Mouse (Mus musculus): ENCODE measurements at regions not wholly inside any gene's neighbourhood (a gene's known extent, or its start where the extent isn't known, plus 50 kb on each side); places are given as distances from the start of the nearest gene placed in this dataset.

DNA sequence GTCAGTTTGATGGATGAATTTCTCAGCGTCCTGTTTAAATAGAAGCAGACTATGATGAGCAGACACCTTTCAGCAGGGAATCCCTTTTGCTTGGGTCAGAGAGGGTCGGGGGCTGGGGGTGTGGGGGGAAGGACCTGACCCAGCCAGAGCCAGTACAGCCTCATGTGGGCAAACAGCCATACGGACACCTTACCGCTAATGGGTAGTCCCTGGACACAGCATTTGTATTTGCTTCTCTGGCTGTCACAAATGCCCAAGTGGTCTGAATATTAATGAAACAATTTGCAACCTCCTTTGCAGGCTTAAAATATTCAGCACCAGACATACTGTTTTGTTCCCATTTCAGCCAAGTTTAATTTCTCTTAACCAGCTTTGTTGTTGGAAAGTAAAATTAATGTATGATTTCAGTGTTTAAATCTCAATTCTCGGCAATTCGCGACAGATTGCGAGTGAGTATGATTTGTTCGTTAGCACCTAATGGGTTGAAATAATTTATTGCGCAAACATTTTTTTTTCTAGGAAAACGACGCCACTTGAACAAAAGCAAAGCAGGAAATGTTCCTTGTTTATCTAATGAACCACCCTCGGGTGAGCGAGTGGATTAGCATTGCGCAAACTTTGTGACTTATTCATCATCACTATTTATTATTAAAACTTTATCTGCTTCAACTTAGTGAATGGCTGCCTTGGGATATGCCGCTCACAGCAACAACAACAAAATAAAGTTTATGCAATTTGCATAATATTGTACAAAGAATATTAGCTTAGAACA, 166.2 kb downstream of the Cdh26 start:
- DNase-seq (ENCODE audit: low spot score): no peak

DNA sequence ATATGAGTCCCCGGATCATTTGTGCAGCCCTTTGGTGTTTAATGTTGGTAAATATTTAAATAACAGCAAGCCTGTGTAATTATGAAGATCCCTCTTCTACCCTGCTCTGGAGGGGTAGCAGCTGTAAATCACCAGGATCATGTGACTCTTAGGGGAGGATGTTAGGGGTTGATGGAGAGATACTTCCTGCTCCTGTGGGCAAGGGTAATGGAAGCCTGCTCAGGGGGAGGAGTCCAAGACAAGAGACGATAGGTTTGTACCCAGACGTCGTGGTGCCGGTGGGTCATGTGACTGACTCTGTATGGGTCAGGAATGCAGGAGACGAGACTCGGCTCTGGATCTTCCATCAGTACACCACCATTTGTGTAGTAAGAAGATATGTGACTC, 166.7 kb downstream of the Cdh26 start:
- no peak for DNase-seq (ENCODE audit: low spot score)

DNA sequence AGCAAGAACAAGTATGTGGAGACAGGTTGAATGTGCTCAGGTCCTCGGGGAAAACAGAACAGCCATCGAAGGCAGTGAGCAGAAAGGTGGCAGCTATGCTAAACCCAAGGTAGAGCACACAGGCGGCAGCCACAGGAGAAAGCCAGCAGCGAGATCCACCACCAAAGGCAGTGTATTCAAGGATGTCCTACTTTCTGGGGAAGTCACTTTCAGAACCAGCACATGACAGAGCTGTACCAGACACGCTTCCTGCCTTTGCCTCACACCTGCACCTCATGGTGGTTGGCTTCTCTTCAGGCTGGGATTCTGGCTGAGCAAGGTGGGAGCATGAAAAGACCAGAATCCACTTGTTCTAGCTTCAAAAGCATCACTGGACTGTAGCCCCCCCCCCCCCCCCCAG, 168.0 kb downstream of the Cdh26 start:
- no peak for DNase-seq (ENCODE audit: low spot score)

- no peak for DNase-seq (ENCODE audit: low spot score)
These were observed 168.5 kb downstream of the Cdh26 start for GRCm38 (mm10) chr2:178598836-178599235.

DNA sequence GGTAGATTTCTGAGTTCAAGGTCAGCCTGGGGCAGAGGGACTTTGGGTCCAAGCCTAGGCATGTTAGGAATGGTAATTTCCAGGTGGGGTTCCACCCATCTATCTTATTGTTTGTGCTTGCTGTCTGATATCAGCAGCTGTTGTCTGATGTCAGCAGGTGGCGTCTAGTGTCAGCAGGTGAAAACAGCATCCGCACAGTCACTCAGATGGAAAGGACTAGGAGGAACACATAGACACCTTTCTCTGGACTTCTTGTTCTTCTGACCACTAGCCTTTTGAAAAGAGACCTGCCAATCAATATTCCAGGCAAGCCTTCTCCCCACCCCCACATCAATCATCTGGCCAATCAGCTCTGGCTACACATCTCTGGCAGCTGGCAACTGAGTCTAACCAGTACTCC, 173.1 kb downstream of the Cdh26 start:
- DNase-seq (ENCODE audit: low spot score): no peak

- DNase-seq (ENCODE audit: low spot score): no peak
These were observed 176.4 kb downstream of the Cdh26 start for GRCm38 (mm10) chr2:178606733-178607132.

DNA sequence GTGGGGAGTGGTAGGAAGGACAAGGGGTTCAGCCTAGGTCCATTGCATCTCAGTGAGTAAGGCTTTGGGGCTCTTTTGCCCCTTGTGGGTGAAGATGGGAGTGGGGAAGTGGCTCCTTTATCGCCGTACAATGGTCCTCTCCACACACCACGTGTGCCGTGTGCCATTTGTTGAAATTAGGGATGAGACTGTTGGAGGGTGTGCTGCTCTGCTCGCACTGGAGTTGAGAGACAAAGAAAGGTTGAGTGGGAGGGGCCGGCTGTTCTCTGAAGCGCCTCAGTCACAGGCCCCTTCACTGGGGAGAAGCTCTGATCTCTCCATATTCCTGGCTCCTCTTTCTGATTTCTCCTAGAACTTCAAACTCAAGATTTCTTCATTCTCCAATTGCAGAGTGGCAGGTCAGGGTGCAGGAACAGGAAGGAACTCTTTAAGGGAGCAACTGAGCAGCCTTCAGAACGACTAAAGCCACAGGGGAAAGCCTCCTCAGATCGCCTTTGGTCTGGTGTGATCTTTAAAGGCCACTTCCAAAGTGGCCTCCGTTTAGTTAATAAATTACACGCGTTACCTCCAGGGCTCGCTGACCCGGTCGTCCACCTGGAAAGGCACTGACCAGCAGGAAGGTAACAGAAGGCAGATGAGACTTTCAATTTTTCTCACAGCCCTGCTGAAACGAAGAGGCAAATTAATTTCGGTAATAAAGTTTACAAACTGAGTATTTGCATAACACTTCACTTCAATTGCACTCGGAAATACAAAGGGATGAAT, 180.1 kb downstream of the Cdh26 start:
- no peak for DNase-seq (ENCODE audit: low spot score)

GRCm38 (mm10) chr2:178614761-178615160, 184.4 kb downstream of the Cdh26 start:
- no peak for DNase-seq (ENCODE audit: low spot score)

- no peak for DNase-seq (ENCODE audit: low spot score)
These were observed 192.5 kb downstream of the Cdh26 start for GRCm38 (mm10) chr2:178622801-178623200.

DNA sequence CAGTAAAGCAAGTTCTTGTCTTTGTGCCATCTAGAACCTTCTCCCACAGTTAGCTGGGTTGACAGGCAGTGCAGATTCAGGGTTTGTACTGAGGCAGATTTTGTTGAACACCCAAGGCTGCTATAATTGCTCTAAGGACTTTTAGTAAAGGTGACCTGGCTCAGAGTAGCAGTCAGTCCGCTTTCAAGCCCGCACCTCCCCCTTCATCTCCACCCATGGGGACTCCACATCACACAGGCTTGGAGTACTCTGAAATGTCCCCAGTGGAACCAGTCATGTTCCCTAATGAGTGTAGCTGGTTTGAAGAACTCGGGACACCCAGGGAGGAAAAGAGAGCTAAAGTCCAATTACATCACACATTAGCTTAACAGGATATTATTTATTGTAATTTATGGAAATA, 194.1 kb downstream of the Cdh26 start:
- DNase-seq (ENCODE audit: low spot score): no peak

DNA sequence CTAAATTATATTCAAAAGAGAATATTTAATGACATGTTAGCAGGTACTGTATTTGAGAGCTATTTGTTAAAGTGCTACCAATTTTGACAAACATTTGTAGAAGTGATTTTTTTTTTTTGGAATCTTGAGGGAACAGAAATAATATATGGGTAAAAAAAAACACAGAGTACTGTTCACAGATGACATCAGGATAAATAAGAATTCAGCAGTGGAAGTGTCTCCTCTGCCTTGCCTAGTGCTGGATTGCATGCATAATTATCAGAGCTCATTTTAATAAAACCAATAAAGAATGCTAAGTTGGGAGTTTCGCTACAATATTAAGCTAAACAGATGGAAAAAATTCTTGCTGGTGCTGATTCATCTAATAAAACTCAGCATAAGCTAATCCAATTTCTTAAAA, 194.6 kb downstream of the Cdh26 start:
- DNase-seq (ENCODE audit: low spot score): no peak

- no peak for DNase-seq (ENCODE audit: low spot score)
These were observed 199.4 kb downstream of the Cdh26 start for GRCm38 (mm10) chr2:178629756-178630155.

- DNase-seq (ENCODE audit: low spot score): no peak
These were observed 200.2 kb downstream of the Cdh26 start for GRCm38 (mm10) chr2:178630511-178630910.

GRCm38 (mm10) chr2:178631336-178631735, 201.0 kb downstream of the Cdh26 start:
- DNase-seq (ENCODE audit: low spot score): no peak

- DNase-seq (ENCODE audit: low spot score): no peak
These were observed 201.6 kb downstream of the Cdh26 start for GRCm38 (mm10) chr2:178631966-178632365.

- DNase-seq (ENCODE audit: low spot score): no peak
These were observed 202.7 kb downstream of the Cdh26 start for GRCm38 (mm10) chr2:178632831-178633585.

GRCm38 (mm10) chr2:178634116-178634515, 203.8 kb downstream of the Cdh26 start:
- DNase-seq (ENCODE audit: low spot score): no peak

DNA sequence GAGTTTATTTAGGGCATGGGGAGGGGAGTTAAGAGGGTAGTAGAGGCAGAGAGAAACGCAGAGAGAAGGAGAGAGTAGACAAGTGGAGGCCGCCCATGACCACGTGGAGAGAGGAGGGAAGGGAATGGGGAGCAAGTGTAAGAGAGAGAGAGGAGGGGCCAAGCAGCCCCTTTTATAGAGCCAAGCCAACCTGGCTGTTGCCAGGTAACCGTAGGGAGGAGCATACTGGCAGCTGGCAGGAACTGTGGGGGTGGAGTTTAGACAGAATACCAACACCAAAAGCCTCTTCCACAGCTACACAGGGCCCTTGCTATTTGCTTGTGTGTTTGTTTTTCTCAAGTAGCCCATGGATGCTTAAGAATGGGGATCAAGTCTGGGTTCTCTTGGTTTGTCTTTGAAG, 205.4 kb downstream of the Cdh26 start:
- DNase-seq (ENCODE audit: low spot score): no peak

DNA sequence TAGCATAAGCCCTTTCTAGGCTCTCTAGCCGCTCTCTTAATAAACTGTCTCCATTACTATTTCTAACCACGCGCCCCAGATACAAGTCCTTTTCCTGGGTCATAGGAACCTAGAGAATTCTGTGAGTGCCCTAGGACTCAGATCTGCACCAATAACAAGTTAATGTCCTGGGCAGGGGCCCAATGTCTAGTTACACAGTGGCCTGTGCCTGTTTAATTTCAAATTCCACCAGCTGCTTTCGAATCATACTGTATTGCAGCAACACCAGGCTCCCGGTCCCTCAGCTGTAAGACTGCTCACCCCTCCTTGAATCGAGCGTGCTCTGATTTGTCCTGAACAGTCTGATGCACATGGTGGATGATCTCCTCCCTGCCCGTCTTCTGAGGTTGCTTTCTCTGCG, 206.6 kb downstream of the Cdh26 start:
- no peak for DNase-seq (ENCODE audit: low spot score)

GRCm38 (mm10) chr2:178642137-178643052, 212.1 kb downstream of the Cdh26 start:
- DNase-seq (ENCODE audit: low spot score): no peak

DNA sequence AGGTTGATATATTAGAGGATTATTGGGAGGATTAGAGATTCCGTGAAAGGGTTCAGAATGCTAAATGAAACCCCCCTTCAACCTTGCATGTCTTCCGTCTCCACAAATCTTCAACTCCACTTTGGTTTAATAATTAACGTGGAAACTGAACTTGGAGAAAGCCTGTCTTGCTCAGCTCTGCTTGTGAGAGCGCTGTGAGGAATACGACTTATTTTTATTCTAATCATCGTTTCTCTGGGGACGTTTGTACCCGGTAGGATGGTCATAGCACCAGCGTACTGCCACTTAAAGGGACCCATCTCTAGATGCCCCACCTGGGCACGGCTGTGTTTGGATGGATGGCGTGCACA, 212.7 kb downstream of the Cdh26 start:
- DNase-seq (ENCODE audit: low spot score): no peak

DNA sequence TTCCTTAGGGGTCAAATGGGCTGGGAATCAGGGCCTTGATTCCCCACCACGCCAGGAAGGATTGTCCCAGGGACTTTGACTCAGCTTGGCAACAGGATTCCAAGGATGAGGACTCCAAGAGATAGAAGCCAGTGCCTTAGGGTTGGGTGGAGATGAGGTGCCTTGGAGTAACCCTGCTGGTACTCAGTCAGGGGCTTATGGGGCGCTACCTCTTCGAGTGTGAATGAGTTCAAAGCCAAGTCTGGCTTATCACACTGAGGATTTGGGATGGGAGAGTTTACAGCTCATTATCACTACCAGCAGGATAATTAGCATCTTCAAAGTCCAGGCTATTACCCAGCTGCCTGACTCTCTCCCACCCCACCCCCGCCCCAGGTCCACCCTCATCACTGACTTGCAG, 213.5 kb downstream of the Cdh26 start:
- no peak for DNase-seq (ENCODE audit: low spot score)
